Mouse (Mus musculus): ENCODE results near the gene Kyat1. TPM values are rescaled to one million over a fixed set of nuclear protein-coding genes. Genes with fewer than 3 reads are reported as not detected.
A peak's percentile ranks its signal among the peaks of the same experiment; 100 is the strongest.

The Kyat1 gene
- polyA plus RNA-seq (2014; fragmentation: Nextera tagmentation; extraction: Ambion mirVana) = 10.0 and 11.4 TPM in 2 replicates

DNA sequence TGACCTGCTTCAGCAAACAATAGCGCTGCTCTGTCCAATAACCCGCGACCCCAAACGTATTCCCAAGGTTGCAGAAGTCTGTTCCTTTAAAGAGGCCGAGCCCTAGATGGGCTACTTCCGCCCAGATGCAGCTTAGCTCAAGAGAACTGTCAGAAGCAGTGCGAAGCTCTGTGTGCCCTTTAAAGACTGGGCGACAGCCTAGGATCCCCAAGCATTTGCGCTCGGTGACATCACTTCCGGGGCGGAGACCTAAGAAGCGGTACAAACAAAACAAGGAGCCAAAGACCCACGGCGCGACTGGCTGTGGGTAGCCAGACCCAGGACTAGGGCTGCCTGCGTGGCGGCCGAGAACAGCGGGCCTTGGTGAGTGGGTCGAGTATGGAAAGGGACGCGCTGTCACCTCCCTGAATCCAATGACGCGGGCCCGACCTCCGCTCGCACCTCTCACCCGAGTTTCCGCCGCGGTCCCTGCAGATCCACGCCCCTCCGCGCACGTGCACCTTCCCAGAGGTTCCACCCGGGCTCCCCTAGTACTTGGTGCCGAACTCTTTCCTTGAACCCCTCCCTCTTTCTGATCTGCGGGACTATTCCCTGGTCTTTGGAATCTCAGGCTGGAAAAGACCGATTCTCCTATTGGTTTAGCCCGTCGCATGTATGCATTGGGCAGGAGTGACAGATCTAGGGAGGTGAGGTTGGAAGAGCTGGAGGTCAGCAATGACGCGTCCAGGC is at the start of gene Kyat1:
TSS of gene Kyat1 (minus strand) at position 219 of the 729 bp plus-strand sequence.
- no peaks in the 10 kb centered on the region for H3K36me3 ChIP-seq (ENCODE audit: control insufficient read depth, insufficient read depth, low read length)
- H3K27me3 ChIP-seq (ENCODE audit: control insufficient read depth, insufficient read depth, low read length) = no peaks in the 10 kb centered on the region
- peak within 1 kb of the TSS; percentile 69 for H3K9ac ChIP-seq (ENCODE audit: low read depth, low read length)
- peak within 1 kb of the TSS; percentile 62 for H3K27ac ChIP-seq (ENCODE audit: low read depth, low read length)
- peaks cover 13% of the 10 kb centered on the region; the same call in 1 of the 2 replicates for H3K4me1 ChIP-seq (ENCODE audit: control insufficient read depth, insufficient read depth, low read length)
- no peaks in the 10 kb centered on the region for H3K9me3 ChIP-seq (ENCODE audit: control insufficient read depth, low read length)
- WGBS = under 1% methylated on average over 44 of the region's 44 CpGs
- peak; percentile 94 for ATAC-seq (ENCODE audit: low FRiP score, low TSS enrichment)
- peak within 1 kb of the TSS; percentile 77 for H3K4me3 ChIP-seq (ENCODE audit: low read length)
- peak within 1 kb of the TSS; percentile 75 for H3K4me2 ChIP-seq (replicated peaks; ENCODE audit: low read depth, low read length)

DNA sequence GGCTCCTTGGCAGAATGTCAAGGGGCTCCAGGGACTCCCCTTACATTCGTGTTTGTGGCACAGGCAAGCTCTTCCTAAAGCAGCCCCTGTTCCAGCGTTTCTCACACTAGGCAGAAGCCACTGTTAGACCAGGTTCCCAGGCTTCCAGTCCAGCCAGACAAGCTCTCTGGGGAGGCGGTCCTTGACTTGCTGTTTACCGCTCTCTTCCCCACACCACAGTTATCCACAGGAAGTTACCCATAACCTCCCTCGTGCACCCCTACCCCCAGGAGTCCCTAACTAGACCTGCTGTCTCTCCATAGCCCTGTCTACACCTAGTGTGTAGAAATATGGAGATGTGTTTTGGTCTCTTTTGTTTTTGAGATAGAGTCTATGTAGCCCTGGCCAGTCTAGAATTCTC is 48.2 kb upstream of the Kyat1 start:
- Histone ChIP-seq H3K9ac (ENCODE audit: low read depth, low read length) (no peak overlapping the region), H3K27me3 (ENCODE audit: control insufficient read depth, insufficient read depth, low read length) (no peaks in the 10 kb centered on the region), H3K4me2 (replicated peaks; ENCODE audit: low read depth, low read length) (no peak overlapping the region), H3K4me3 (ENCODE audit: low read length) (no peak overlapping the region), H3K27ac (ENCODE audit: low read depth, low read length) (no peak overlapping the region), H3K4me1 (ENCODE audit: control insufficient read depth, insufficient read depth, low read length) (0 out of 2 replicates have a peak, but pooled peaks cover 5% of the 10 kb centered on the region), H3K9me3 (ENCODE audit: control insufficient read depth, low read length) (no peaks in the 10 kb centered on the region), H3K36me3 (ENCODE audit: control insufficient read depth, insufficient read depth, low read length) (peaks cover 61% of the 10 kb centered on the region)
- 79% methylated on average over 5 of the region's 5 CpGs for WGBS
- no peak for ATAC-seq (ENCODE audit: low FRiP score, low TSS enrichment)

DNA sequence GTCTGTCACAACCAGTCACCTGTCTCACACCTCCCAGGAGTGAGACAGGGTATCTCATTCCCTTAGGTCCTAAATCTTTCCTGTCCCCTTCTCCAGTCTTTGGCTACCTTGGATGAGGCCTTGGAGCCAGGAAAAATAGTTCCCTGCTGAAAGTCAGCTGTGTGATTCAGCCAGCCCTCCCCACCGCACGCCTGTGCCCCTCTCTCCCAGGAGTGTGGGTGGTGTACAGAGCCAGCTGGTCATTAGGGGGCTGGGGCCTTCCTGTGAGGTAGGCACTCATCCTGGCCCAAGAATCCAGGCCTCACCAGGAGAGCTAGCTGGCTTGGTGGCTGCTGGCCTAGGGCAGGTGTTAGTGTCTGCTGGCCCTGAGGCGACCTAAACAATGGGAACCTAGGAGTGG is 46.9 kb upstream of the Kyat1 start:
- H3K9ac ChIP-seq (ENCODE audit: low read depth, low read length) = no peak overlapping the region
- 61% methylated on average over 3 of the region's 3 CpGs for WGBS
- H3K4me2 ChIP-seq (replicated peaks; ENCODE audit: low read depth, low read length) = no peak overlapping the region
- H3K27me3 ChIP-seq (ENCODE audit: control insufficient read depth, insufficient read depth, low read length) = no peaks in the 10 kb centered on the region
- peaks cover 60% of the 10 kb centered on the region for H3K36me3 ChIP-seq (ENCODE audit: control insufficient read depth, insufficient read depth, low read length)
- H3K4me1 ChIP-seq (ENCODE audit: control insufficient read depth, insufficient read depth, low read length) = 0 out of 2 replicates have a peak, but pooled peaks cover 5% of the 10 kb centered on the region
- H3K27ac ChIP-seq (ENCODE audit: low read depth, low read length) = peak overlapping the region; percentile 77; the same call in 1 of the 2 replicates
- H3K9me3 ChIP-seq (ENCODE audit: control insufficient read depth, low read length) = no peaks in the 10 kb centered on the region
- no peak overlapping the region for H3K4me3 ChIP-seq (ENCODE audit: low read length)
- no peak for ATAC-seq (ENCODE audit: low FRiP score, low TSS enrichment)

DNA sequence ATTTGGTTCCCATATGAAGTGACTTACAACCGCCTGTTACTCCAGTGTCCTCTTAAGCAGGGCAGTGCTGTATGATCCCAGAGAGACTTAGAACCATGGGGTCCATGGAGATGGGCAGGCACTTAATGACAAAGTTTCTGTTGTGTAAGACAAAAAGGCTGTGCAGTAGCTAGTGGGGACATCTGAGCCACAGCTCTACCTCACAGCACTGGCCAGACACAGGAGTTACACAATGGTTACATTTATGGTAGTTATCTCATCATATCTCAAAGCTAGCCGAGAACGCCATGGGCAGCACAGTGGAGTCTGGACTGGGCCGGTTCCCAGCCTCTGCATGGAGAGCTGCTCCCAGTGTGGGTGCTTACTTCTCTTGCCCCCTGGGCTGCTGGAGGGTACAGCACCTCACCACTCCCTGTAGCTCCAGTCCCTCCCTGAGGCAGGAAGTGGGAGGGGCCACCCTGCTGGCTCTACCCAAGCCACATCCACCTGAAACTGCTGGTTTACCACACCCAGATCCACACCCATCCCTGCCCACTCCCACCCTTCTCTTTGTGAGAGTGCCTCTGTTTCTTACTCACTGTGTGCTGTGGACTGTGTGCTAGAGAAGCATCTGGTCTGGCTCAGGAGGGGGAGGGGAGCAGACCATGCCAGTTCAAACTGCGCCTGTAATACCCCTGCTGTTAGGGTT is 45.9 kb upstream of the Kyat1 start:
- no peak overlapping the region for H3K4me2 ChIP-seq (replicated peaks; ENCODE audit: low read depth, low read length)
- peak; percentile 80 for ATAC-seq (ENCODE audit: low FRiP score, low TSS enrichment)
- 0 out of 2 replicates have a peak, but pooled peaks cover 5% of the 10 kb centered on the region for H3K4me1 ChIP-seq (ENCODE audit: control insufficient read depth, insufficient read depth, low read length)
- 70% methylated on average over 5 of the region's 5 CpGs for WGBS
- 0 out of 2 replicates have a peak overlapping the region, but pooled peaks have one; percentile 7 for H3K9ac ChIP-seq (ENCODE audit: low read depth, low read length)
- H3K9me3 ChIP-seq (ENCODE audit: control insufficient read depth, low read length) = no peaks in the 10 kb centered on the region
- H3K27me3 ChIP-seq (ENCODE audit: control insufficient read depth, insufficient read depth, low read length) = no peaks in the 10 kb centered on the region
- peaks cover 50% of the 10 kb centered on the region for H3K36me3 ChIP-seq (ENCODE audit: control insufficient read depth, insufficient read depth, low read length)
- peak overlapping the region; percentile 77 for H3K27ac ChIP-seq (ENCODE audit: low read depth, low read length)
- no peak overlapping the region for H3K4me3 ChIP-seq (ENCODE audit: low read length)

DNA sequence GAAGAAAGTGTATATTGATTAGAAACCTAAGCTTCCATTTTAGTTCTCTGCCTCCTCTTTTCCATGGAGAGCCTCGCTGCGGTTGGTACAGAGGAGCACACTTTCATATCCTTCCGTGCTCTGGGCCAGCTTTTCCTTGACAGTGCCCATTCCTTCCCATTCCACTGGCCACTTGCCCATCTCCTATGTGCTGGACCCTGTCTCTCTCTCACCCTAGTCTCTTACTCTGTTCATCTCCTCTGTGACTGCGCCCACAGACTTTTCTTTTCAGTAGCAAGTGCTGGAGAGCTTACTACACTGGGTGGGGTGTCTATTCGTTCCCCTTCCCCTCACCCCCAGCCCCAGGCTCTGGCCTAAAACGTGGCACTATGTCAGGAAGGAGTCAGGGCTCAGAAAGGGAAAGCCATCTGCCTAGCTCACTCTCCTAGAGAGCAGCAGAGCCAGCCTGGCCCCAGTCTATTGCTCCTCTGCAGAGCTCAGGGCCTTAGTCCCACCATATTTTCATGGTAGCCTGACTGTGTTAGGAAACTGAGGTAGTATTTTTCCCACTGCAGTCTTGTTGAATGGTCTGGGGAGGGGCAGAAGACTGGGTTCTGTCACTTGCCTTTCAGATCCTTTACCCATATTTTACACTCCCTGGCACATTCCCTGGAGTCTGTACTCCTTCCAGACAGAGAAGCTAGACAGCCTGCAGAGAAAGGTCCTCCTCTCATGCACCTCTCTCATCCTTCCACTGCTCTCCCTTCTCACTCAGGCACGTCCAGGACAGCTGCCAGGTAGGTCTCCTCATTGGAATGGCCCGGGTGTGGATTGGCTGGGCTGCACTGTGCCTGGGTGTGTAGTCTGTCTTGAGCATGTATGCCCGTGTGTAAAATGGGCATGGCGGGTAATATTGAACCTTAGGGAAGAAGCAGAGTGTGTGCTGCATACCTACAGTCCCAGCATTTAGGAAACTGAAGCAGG is 44.8 kb upstream of the Kyat1 start:
- Histone ChIP-seq H3K4me3 (ENCODE audit: low read length) (no peak overlapping the region), H3K4me2 (replicated peaks; ENCODE audit: low read depth, low read length) (no peak overlapping the region), H3K36me3 (ENCODE audit: control insufficient read depth, insufficient read depth, low read length) (peaks cover 47% of the 10 kb centered on the region), H3K27ac (ENCODE audit: low read depth, low read length) (no peak overlapping the region), H3K9me3 (ENCODE audit: control insufficient read depth, low read length) (no peaks in the 10 kb centered on the region), H3K27me3 (ENCODE audit: control insufficient read depth, insufficient read depth, low read length) (no peaks in the 10 kb centered on the region), H3K4me1 (ENCODE audit: control insufficient read depth, insufficient read depth, low read length) (0 out of 2 replicates have a peak, but pooled peaks cover 5% of the 10 kb centered on the region), H3K9ac (ENCODE audit: low read depth, low read length) (no peak overlapping the region)
- 89% methylated on average over 10 of the region's 10 CpGs for WGBS
- no peak for ATAC-seq (ENCODE audit: low FRiP score, low TSS enrichment)

DNA sequence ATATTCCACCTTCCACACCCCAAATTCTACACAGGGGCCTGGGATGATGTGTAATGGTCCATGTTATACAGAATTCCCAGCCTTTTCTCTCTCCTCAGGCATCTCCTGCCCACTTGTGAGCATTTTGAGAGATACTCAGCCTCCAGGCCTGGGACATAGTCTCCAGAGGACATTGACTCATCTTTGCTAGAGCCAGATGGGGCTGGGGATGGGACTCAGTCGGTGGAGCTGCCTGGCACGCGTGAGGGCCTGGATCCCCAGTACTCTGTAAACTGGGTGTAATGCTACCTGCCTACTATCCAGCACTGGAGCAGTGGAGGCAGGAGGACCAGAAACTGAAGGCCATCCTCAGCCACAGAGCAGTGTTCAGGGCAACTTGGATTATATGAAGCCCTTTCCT is 43.5 kb upstream of the Kyat1 start:
- Histone ChIP-seq H3K27me3 (ENCODE audit: control insufficient read depth, insufficient read depth, low read length) (no peaks in the 10 kb centered on the region), H3K4me3 (ENCODE audit: low read length) (no peak overlapping the region), H3K27ac (ENCODE audit: low read depth, low read length) (no peak overlapping the region), H3K4me2 (replicated peaks; ENCODE audit: low read depth, low read length) (no peak overlapping the region), H3K9me3 (ENCODE audit: control insufficient read depth, low read length) (no peaks in the 10 kb centered on the region), H3K36me3 (ENCODE audit: control insufficient read depth, insufficient read depth, low read length) (peaks cover 46% of the 10 kb centered on the region), H3K9ac (ENCODE audit: low read depth, low read length) (no peak overlapping the region), H3K4me1 (ENCODE audit: control insufficient read depth, insufficient read depth, low read length) (0 out of 2 replicates have a peak, but pooled peaks cover 8% of the 10 kb centered on the region)
- 96% methylated on average over 3 of the region's 3 CpGs for WGBS
- ATAC-seq (ENCODE audit: low FRiP score, low TSS enrichment) = no peak

DNA sequence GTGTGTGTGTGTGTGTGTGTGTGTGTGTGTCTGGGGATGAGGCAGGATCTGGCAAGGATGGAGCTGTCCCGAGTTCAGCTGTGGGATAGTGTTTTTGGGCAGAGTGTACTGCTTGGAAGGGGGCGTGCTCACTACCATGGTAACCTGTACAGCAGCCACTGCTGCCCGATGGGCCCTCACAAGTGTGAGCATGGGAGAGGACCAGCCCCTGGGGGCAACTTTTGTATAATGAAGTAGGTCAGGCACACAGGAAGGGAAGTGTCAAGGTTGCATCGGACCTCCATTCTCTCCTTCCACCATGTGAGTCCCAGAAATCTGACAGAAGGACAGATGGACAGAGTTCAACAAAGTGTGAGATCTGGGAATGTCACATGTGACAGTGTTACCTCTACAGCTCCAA is 42.0 kb upstream of the Kyat1 start:
- no peak overlapping the region for H3K9ac ChIP-seq (ENCODE audit: low read depth, low read length)
- peaks cover 53% of the 10 kb centered on the region for H3K36me3 ChIP-seq (ENCODE audit: control insufficient read depth, insufficient read depth, low read length)
- H3K4me1 ChIP-seq (ENCODE audit: control insufficient read depth, insufficient read depth, low read length) = 0 out of 2 replicates have a peak, but pooled peaks cover 8% of the 10 kb centered on the region
- no peaks in the 10 kb centered on the region for H3K27me3 ChIP-seq (ENCODE audit: control insufficient read depth, insufficient read depth, low read length)
- H3K9me3 ChIP-seq (ENCODE audit: control insufficient read depth, low read length) = no peaks in the 10 kb centered on the region
- WGBS = 68% methylated on average over 4 of the region's 4 CpGs
- H3K4me2 ChIP-seq (replicated peaks; ENCODE audit: low read depth, low read length) = no peak overlapping the region
- no peak overlapping the region for H3K4me3 ChIP-seq (ENCODE audit: low read length)
- no peak overlapping the region for H3K27ac ChIP-seq (ENCODE audit: low read depth, low read length)
- no peak for ATAC-seq (ENCODE audit: low FRiP score, low TSS enrichment)

DNA sequence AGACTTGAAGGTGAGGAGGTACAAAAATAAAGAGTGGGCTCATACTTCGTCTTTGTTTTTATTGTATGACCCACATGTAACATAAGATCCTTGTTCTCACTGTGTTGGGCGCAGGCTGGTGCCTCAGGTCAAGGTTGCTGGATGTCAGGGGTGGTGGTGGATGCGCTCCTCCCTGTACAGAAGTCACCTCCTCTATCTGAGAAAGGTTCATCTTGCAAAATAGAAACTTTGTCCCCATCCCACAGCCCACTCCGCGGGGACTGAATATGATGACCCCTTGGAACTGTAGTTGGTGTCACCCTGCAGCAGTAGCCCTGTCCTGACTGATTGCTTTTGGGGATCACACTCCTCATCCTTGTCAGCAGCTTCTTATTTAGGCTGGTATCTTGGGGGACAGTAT is 41.4 kb upstream of the Kyat1 start:
- no peak for ATAC-seq (ENCODE audit: low FRiP score, low TSS enrichment)
- WGBS = 63% methylated on average over 5 of the region's 5 CpGs
- Histone ChIP-seq H3K36me3 (ENCODE audit: control insufficient read depth, insufficient read depth, low read length) (peaks cover 59% of the 10 kb centered on the region), H3K27ac (ENCODE audit: low read depth, low read length) (no peak overlapping the region), H3K9me3 (ENCODE audit: control insufficient read depth, low read length) (no peaks in the 10 kb centered on the region), H3K9ac (ENCODE audit: low read depth, low read length) (no peak overlapping the region), H3K4me2 (replicated peaks; ENCODE audit: low read depth, low read length) (no peak overlapping the region), H3K27me3 (ENCODE audit: control insufficient read depth, insufficient read depth, low read length) (no peaks in the 10 kb centered on the region), H3K4me3 (ENCODE audit: low read length) (no peak overlapping the region), H3K4me1 (ENCODE audit: control insufficient read depth, insufficient read depth, low read length) (peaks cover 13% of the 10 kb centered on the region; the same call in 1 of the 2 replicates)

Data from kidney, embryonic 14.5 days (tissue).